Mouse (Mus musculus): Measurements from ENCODE around the gene Ccr6. TPM values are rescaled to one million over a fixed set of nuclear protein-coding genes. Genes with fewer than 3 reads are reported as not detected.

The Ccr6 gene
- polyA plus RNA-seq, 1 experiment from 2014 or later, result 0.75 TPM

- H3K9me3 ChIP-seq (ENCODE audit: control insufficient read depth, low read length), result no peaks in the 10 kb centered on the region
- H3K4me3 ChIP-seq (ENCODE audit: low read length), result no peak overlapping the region
- H3K4me1 ChIP-seq (ENCODE audit: control insufficient read depth, insufficient read depth, low read length), result no peaks in the 10 kb centered on the region
- no peak overlapping the region for H3K27ac ChIP-seq (ENCODE audit: low read length)
- H3K9ac ChIP-seq (ENCODE audit: low read depth, low read length), result no peak overlapping the region
- H3K36me3 ChIP-seq (ENCODE audit: control insufficient read depth, insufficient read depth, low read length), result no peaks in the 10 kb centered on the region
- H3K27me3 ChIP-seq (replicated peaks; ENCODE audit: control insufficient read depth, insufficient read depth, low read length), result no peaks in the 10 kb centered on the region
- H3K4me2 ChIP-seq (ENCODE audit: low read depth, low read length), result no peak overlapping the region
- ATAC-seq, result no peak
- WGBS, result 73% methylated on average over 7 of the region's 7 CpGs
Measured at GRCm38 (mm10) chr17:8302772-8303438, 67.1 kb downstream of the Ccr6 start.

DNA sequence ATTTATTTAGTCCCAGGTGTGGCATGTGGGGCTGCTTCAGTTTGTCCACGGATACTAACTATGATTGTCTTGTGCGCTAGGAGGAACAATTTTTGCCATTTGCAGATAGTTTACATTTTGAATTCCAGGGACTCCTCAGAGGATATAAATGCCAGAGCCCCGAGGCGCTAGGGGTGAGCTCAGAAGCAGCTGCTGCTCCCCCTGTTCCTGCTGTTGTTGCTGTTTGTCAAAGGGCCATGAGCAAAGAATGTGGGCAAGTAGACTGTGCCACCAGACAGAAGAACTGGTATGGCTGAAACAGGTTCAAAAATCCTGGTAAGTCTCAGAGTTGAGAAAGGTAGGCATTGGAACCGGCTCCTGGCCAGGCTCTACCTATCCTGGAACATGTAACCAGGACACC, 67.8 kb downstream of the Ccr6 start:
- H3K9me3 ChIP-seq (ENCODE audit: control insufficient read depth, low read length), result no peaks in the 10 kb centered on the region
- H3K4me2 ChIP-seq (ENCODE audit: low read depth, low read length), result no peak overlapping the region
- no peaks in the 10 kb centered on the region for H3K36me3 ChIP-seq (ENCODE audit: control insufficient read depth, insufficient read depth, low read length)
- no peak overlapping the region for H3K9ac ChIP-seq (ENCODE audit: low read depth, low read length)
- no peak for ATAC-seq
- WGBS, result 31% methylated on average over 5 of the region's 5 CpGs
- H3K27me3 ChIP-seq (replicated peaks; ENCODE audit: control insufficient read depth, insufficient read depth, low read length), result no peaks in the 10 kb centered on the region
- no peak overlapping the region for H3K27ac ChIP-seq (ENCODE audit: low read length)
- H3K4me1 ChIP-seq (ENCODE audit: control insufficient read depth, insufficient read depth, low read length), result no peaks in the 10 kb centered on the region
- no peak overlapping the region for H3K4me3 ChIP-seq (ENCODE audit: low read length)

- Histone ChIP-seq H3K27me3 (replicated peaks; ENCODE audit: control insufficient read depth, insufficient read depth, low read length) (no peaks in the 10 kb centered on the region), H3K4me1 (ENCODE audit: control insufficient read depth, insufficient read depth, low read length) (no peaks in the 10 kb centered on the region), H3K36me3 (ENCODE audit: control insufficient read depth, insufficient read depth, low read length) (no peaks in the 10 kb centered on the region), H3K9ac (ENCODE audit: low read depth, low read length) (no peak overlapping the region), H3K4me2 (ENCODE audit: low read depth, low read length) (no peak overlapping the region), H3K4me3 (ENCODE audit: low read length) (no peak overlapping the region), H3K9me3 (ENCODE audit: control insufficient read depth, low read length) (no peaks in the 10 kb centered on the region), H3K27ac (ENCODE audit: low read length) (no peak overlapping the region)
- ATAC-seq, result no peak
- WGBS, result 36% methylated on average over 3 of the region's 3 CpGs
Measured at GRCm38 (mm10) chr17:8305801-8306200, 70.0 kb downstream of the Ccr6 start.

Other genes with a start within 250 kb of the Ccr6 start
- 0.11 TPM in 1 of 2 replicates, not detected in the other for gene Gm49673, start 88.3 kb upstream of the Ccr6 start, polyA plus RNA-seq (2015; fragmentation: Nextera tagmentation; extraction: Ambion mirVana)
- gene Rnaset2a, start 87.9 kb upstream of the Ccr6 start, polyA plus RNA-seq (2015; fragmentation: Nextera tagmentation; extraction: Ambion mirVana), result 39.0 and 39.6 TPM in 2 replicates
- 31.4 and 32.0 TPM in 2 replicates for gene Fgfr1op, start 70.5 kb upstream of the Ccr6 start, polyA plus RNA-seq (2015; fragmentation: Nextera tagmentation; extraction: Ambion mirVana)
- 223 and 235 TPM in 2 replicates for gene Mpc1, start 46.9 kb downstream of the Ccr6 start, polyA plus RNA-seq (2015; fragmentation: Nextera tagmentation; extraction: Ambion mirVana)
- 91.7 and 92.5 TPM in 2 replicates for gene Sft2d1, start 75.1 kb downstream of the Ccr6 start, polyA plus RNA-seq (2015; fragmentation: Nextera tagmentation; extraction: Ambion mirVana)
- 0.17 and 0.20 TPM in 2 replicates for gene Prr18, start 101.4 kb downstream of the Ccr6 start, polyA plus RNA-seq (2015; fragmentation: Nextera tagmentation; extraction: Ambion mirVana)
- gene T2, start 119.9 kb downstream of the Ccr6 start, polyA plus RNA-seq (2015; fragmentation: Nextera tagmentation; extraction: Ambion mirVana), result 0.22 and 0.24 TPM in 2 replicates
- gene T, start 198.4 kb downstream of the Ccr6 start, polyA plus RNA-seq (2015; fragmentation: Nextera tagmentation; extraction: Ambion mirVana), result 0.17 and 0.23 TPM in 2 replicates